Mouse (Mus musculus) liver, embryonic 12.5 days (tissue): ENCODE measurements around the gene Mtmr11. TPM values are rescaled to one million over a fixed set of nuclear protein-coding genes. Genes with fewer than 3 reads are reported as not detected.
"Not testable (repeated sequence)": the region's sequence is repeated elsewhere in the genome, so short reads cannot be mapped to it uniquely, and the experiment has no call there.

Experiments
- ATAC-seq: fragments of 200-750 bp; cut with Nextera tagmentation; 2 replicates; pipeline ENCODE4 v1.8.0; 2017; ENCODE audit warnings: moderate number of reproducible peaks, mild to moderate bottlenecking, moderate library complexity
- H3K27ac ChIP-seq: fragments of 300-500 bp; sonication (generic); 2 replicates; pipeline ENCODE4 v1.5.1; 2016; ENCODE audit warnings: mild to moderate bottlenecking
- H3K27me3 ChIP-seq: fragments of 300-500 bp; sonication (generic); replicated peaks from 2 replicates; pipeline ENCODE4 v1.6.1; 2016; ENCODE audit warnings: mild to moderate bottlenecking, moderate library complexity
- H3K36me3 ChIP-seq: fragments of 300-500 bp; sonication (generic); 2 replicates; pipeline ENCODE4 v1.6.1; 2016; ENCODE audit warnings: mild to moderate bottlenecking, moderate library complexity
- H3K4me1 ChIP-seq: fragments of 300-500 bp; sonication (generic); 2 replicates; pipeline ENCODE4 v1.6.1; 2016
- H3K4me2 ChIP-seq: fragments of 300-500 bp; sonication (generic); 2 replicates; pipeline ENCODE4 v1.6.1; 2016; ENCODE audit warnings: mild to moderate bottlenecking, moderate library complexity
- H3K4me3 ChIP-seq: fragments of 300-500 bp; sonication (generic); 2 replicates; pipeline ENCODE4 v1.5.1; 2016; ENCODE audit warnings: mild to moderate bottlenecking, moderate library complexity
- H3K9ac ChIP-seq: fragments of 300-500 bp; sonication (generic); 2 replicates; pipeline ENCODE4 v1.6.1; 2016; ENCODE audit warnings: mild to moderate bottlenecking, moderate library complexity
- H3K9me3 ChIP-seq: fragments of 300-500 bp; sonication (generic); replicated peaks from 2 replicates; pipeline ENCODE4 v1.6.1; 2016; ENCODE audit warnings: mild to moderate bottlenecking, moderate library complexity
- WGBS: fragments of 180-500 bp; shearing (Covaris S2); methylation state at CpG from one replicate; pipeline ENCODE4 v1.1.7; 2016; ENCODE audit not compliant: insufficient replicate concordance; 5-methylcytosine and 5-hydroxymethylcytosine counted together
- microRNA-seq: library from miRNA; unstranded; fragments of <30 nt; microRNA quantifications from one replicate; pipeline ENCODE4, GENCODE M21; 2017
- polyA plus RNA-seq: library from polyadenylated mRNA; unstranded; fragments of >200 nt; fragmentation: Nextera tagmentation; extraction: Ambion mirVana; gene quantifications from 2 replicates; pipeline ENCODE4 v1.2.1, GENCODE M21; 2016

The Mtmr11 gene
- polyA plus RNA-seq, 1 experiment from 2014 or later = 2.4 TPM

GRCm38 (mm10) chr3:96220131-96220764 is 58.4 kb downstream of the Mtmr11 start:
- Histone ChIP-seq H3K4me2 (peak overlapping the region; percentile 85), H3K4me1 (peaks cover 59% of the 10 kb centered on the region), H3K27ac (peak overlapping the region; percentile 99), H3K9ac (peak overlapping the region; percentile 94), H3K4me3 (peak overlapping the region; percentile 66)
- ATAC-seq, H3K27me3 ChIP-seq, H3K36me3 ChIP-seq, H3K9me3 ChIP-seq: not testable (repeated sequence)
- under 1% methylated on average over 36 of the region's 47 CpGs for whole genome bisulfite sequencing

- Histone ChIP-seq H3K4me1 (peaks cover 61% of the 10 kb centered on the region), H3K36me3 (no peaks in the 10 kb centered on the region), H3K27me3 (no peaks in the 10 kb centered on the region), H3K9ac (peak within 1 kb of the TSS; percentile 94), H3K27ac (peak within 1 kb of the TSS; percentile 99), H3K4me3 (peak within 1 kb of the TSS; percentile 66), H3K4me2 (peak within 1 kb of the TSS; percentile 85), H3K9me3 (no peaks in the 10 kb centered on the region)
- peak; percentile 91 for ATAC-seq
- WGBS = 2% methylated on average over 43 of the region's 43 CpGs
These were observed 59.2 kb downstream of the Mtmr11 start, which contains the start of the genes Hist2h2ac and Hist2h2be for GRCm38 (mm10) chr3:96220765-96221639. TSS of gene Hist2h2ac (minus strand) at chr3:96220880. TSS of gene Hist2h2be (plus strand) at chr3:96221119.

Small RNAs within 50 kb of the gene (microRNA-seq; reads per million reads assigned to microRNA genes)
- gene Gm44492 = 1.4 reads per million

Other genes starting within 250 kb of the Mtmr11 start
- gene Anp32e, start 232.8 kb upstream of the Mtmr11 start, polyA plus RNA-seq = 185 and 198 TPM in 2 replicates
- 9.4 and 10.4 TPM in 2 replicates for gene Plekho1, start 166.0 kb upstream of the Mtmr11 start, polyA plus RNA-seq
- gene Vps45, start 103.5 kb upstream of the Mtmr11 start, polyA plus RNA-seq = 17.6 and 18.6 TPM in 2 replicates
- gene Otud7b, start 57.5 kb upstream of the Mtmr11 start, polyA plus RNA-seq = 10.8 and 12.7 TPM in 2 replicates
- gene Sf3b4, start 10.3 kb downstream of the Mtmr11 start, polyA plus RNA-seq = 135 and 142 TPM in 2 replicates
- 1.1 and 1.4 TPM in 2 replicates for gene Sv2a, start 19.1 kb downstream of the Mtmr11 start, polyA plus RNA-seq
- 57.4 and 61.7 TPM in 2 replicates for gene Bola1, start 57.7 kb downstream of the Mtmr11 start, polyA plus RNA-seq
- gene Hist2h2ab, start 57.9 kb downstream of the Mtmr11 start, polyA plus RNA-seq = 0.71 and 0.86 TPM in 2 replicates
- 15.9 and 17.5 TPM in 2 replicates for gene Hist2h2ac, start 58.9 kb downstream of the Mtmr11 start, polyA plus RNA-seq
- gene Hist2h2be, start 59.1 kb downstream of the Mtmr11 start, polyA plus RNA-seq = 6.1 and 6.6 TPM in 2 replicates
- 12.3 and 13.8 TPM in 2 replicates for gene Hist2h3c2, start 77.1 kb downstream of the Mtmr11 start, polyA plus RNA-seq
- 55.9 and 73.8 TPM in 2 replicates for gene Hist2h2aa2, start 78.3 kb downstream of the Mtmr11 start, polyA plus RNA-seq
- gene Hist2h2aa1, start 83.5 kb downstream of the Mtmr11 start, polyA plus RNA-seq = 23.9 and 29.2 TPM in 2 replicates
- gene Hist2h3c1, start 84.7 kb downstream of the Mtmr11 start, polyA plus RNA-seq = 2.7 and 3.0 TPM in 2 replicates
- gene Hist2h4, start 101.3 kb downstream of the Mtmr11 start, polyA plus RNA-seq = 27.0 and 29.3 TPM in 2 replicates
- gene Hist2h3b, start 106.7 kb downstream of the Mtmr11 start, polyA plus RNA-seq = 99.1 and 113 TPM in 2 replicates
- 23.6 and 31.6 TPM in 2 replicates for gene Hist2h2bb, start 107.7 kb downstream of the Mtmr11 start, polyA plus RNA-seq
- 2.4 and 2.7 TPM in 2 replicates for gene Fcgr1, start 132.0 kb downstream of the Mtmr11 start, polyA plus RNA-seq